Mouse (Mus musculus) lung, postnatal 0 days (tissue): Measurements from ENCODE around the gene U2surp.

Experiments
- CTCF ChIP-seq: IDR thresholded peaks from 2 replicates; pipeline ENCODE4 v1.5.1; 2016; ENCODE audit warnings: antibody characterized with exemption, mild to moderate bottlenecking
- EP300 ChIP-seq: IDR thresholded peaks from 2 replicates; pipeline ENCODE4 v1.6.1; 2016; ENCODE audit warnings: antibody characterized with exemption, mild to moderate bottlenecking, control low read depth

DNA sequence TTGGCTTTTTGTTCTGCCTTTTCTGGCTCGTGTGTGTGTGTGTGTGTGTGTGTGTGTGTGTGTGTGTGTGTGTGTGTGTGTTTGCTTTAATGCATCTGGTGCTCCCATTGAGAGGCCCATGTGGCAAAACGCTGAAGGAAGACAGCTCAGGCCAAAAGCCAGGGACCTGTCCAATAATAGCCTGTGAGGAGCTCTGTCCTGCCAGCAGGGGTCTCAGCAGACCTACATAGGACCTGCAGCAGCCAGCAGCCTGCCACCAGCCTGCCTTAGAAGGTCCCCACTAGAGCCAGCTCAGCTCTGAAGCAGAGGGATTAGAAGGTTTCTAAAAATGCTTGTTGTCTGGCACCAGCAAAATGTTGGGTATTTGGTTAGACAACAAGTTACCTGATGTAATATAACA is 14.2 kb upstream of the U2surp start:
- TF ChIP-seq EP300 (no peak), CTCF (peak; percentile 58)
